Mouse (Mus musculus): ENCODE results near the gene Gm3752. TPM values are rescaled to one million over a fixed set of nuclear protein-coding genes. Genes with fewer than 3 reads are reported as not detected.
"Not testable (repeated sequence)": the region's sequence is repeated elsewhere in the genome, so short reads cannot be mapped to it uniquely, and the experiment has no call there.

Gm3752 gene
- not detected in 2 replicates for total RNA-seq (2021)
- long read RNA-seq = 0 reads

DNA sequence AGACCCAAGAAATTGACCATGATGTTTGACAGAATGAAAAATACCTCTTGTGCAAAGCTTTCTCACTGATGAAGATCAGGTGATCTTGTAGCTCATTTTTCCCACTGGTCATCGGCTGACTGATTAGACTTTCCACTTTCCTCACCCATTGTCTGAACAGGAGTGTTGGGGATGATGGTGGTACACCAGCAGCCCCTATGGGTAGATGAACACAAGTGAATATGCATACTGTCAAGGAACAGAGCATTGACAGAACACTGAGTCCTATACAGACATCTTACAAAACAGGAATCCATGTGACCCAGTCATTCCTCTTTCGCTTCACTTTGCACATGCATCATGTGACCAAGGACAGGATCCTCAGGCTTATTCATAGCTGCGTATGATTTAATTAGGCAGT, at the start of gene Gm3752:
Gene Gm3752, minus strand, starts transcription at position 101 of the 400 bp plus-strand sequence.
- not testable (repeated sequence) for DNase-seq

- DNase-seq = not testable (repeated sequence)
Observed at GRCm38 (mm10) chr14:7488731-7489130, 5.2 kb upstream of the Gm3752 start.

DNA sequence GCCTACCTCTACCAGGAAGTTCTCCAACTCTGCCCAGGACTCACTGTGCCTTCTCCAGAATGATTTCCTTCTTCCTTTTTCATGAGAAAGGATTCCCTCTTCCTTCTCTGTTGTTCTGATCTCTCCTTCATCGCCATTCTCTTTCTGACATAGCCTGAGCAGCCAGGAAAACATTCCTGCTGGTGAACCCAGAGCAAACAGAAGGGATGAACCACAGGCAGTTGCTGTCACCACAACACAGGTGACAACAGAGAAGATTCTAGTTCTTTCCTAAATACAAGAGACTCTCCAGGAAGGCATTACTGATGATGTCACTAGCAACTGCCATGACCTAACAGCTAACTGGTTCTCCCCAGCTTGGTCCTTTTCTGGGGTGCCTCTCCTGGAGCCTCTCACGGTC, 32.7 kb downstream of the Gm3752 start, which contains the start of gene Gm3755:
Gene Gm3755, minus strand, starts transcription at position 101 of the 400 bp plus-strand sequence.
- DNase-seq = not testable (repeated sequence)

GRCm38 (mm10) chr14:7422496-7422895, 61.1 kb downstream of the Gm3752 start:
- not testable (repeated sequence) for DNase-seq

Other genes starting within 250 kb of the Gm3752 start
- gene Gm3727, start 219.0 kb downstream of the Gm3752 start, total RNA-seq (2021) = not detected in 2 replicates
- gene Gm3739, start 168.7 kb downstream of the Gm3752 start, total RNA-seq (2021) = 0.18 TPM in 1 of 2 replicates, not detected in the other
- gene Gm5797, start 151.4 kb downstream of the Gm3752 start, total RNA-seq (2021) = not detected in 2 replicates
- gene Gm8374, start 118.6 kb downstream of the Gm3752 start, total RNA-seq (2021) = not detected in 2 replicates
- gene Gm3755, start 32.8 kb downstream of the Gm3752 start, total RNA-seq (2021) = not detected in 2 replicates
- 1.0 TPM in 1 of 2 replicates, not detected in the other for gene Gm3558, start 84.8 kb upstream of the Gm3752 start, total RNA-seq (2021)
- gene Gm10338, start 111.8 kb upstream of the Gm3752 start, total RNA-seq (2021) = not detected in 2 replicates
- gene Gm10128, start 160.2 kb upstream of the Gm3752 start, total RNA-seq (2021) = not detected in 2 replicates

Data from adrenal gland, postnatal 25 days (tissue).